Mouse (Mus musculus) thymus, postnatal 10 days (tissue): Measurements from ENCODE around the gene Reep3.

ENCODE experiments used
- DNase-seq, 2 experiments: peaks; one replicate each; pipeline ENCODE4 v3.0.0; 2021; ENCODE audit warnings: low spot score in 2 of 2

Reep3 gene

GRCm38 (mm10) chr10:66973274-66973673 is 123.5 kb downstream of the Reep3 start:
- DNase-seq: no peak

- no peak for DNase-seq
Observed at GRCm38 (mm10) chr10:66970336-66971115, 126.2 kb downstream of the Reep3 start.

- DNase-seq: no peak
Observed at GRCm38 (mm10) chr10:66969581-66969980, 127.2 kb downstream of the Reep3 start.

- no peak for DNase-seq
Observed at GRCm38 (mm10) chr10:66969081-66969480, 127.7 kb downstream of the Reep3 start.

DNA sequence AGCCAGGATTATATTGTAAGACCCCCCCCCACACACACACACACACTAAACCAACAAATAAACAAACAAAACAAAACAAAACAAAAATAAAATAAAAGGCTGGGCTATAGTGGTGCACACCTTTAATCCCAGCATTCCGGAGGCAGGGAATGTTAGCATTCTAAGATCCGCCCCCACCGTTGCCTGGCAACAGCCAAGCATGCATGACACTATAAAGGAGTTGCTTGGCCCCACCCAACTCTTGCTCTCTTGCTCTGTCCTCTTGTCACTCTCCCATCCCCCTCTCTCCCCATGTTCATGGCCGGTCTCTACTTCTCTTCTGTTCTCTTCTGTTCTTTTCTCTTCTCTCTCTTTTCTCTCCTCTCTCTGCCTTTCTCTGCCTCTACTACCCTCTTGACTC is 128.2 kb downstream of the Reep3 start:
- DNase-seq: no peak

DNA sequence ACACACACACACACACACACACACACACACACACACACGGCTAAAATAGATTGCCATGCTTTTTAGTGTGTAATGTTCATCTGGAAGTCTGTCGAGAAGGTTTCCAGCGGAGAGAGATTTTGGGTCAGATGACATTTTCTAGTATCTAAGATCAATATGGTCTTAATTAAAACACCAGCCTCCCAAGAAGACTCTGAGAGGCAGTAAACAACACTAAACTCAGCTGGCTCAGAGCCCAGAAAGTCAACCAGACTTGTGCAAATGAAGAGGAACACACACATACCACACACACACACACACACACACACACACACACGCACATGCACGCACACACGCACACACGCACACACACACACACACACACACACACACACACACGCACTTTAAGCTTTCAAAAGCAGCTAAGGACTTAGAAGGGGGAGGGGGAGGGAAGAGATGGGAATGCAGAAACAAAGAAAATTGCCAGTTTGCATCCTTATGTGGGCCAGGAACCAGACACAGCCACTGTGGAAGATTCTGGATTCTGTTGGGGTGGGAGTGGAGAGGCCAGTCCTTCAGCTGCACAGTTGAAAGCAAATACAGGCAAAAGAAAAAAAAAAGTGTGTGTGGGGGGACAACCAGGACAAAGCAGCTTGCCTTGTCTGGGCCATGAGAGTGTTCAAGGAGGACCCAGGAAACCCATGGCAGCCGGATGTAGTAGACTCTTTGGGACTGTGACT is 130.2 kb downstream of the Reep3 start:
- no peak for DNase-seq

DNA sequence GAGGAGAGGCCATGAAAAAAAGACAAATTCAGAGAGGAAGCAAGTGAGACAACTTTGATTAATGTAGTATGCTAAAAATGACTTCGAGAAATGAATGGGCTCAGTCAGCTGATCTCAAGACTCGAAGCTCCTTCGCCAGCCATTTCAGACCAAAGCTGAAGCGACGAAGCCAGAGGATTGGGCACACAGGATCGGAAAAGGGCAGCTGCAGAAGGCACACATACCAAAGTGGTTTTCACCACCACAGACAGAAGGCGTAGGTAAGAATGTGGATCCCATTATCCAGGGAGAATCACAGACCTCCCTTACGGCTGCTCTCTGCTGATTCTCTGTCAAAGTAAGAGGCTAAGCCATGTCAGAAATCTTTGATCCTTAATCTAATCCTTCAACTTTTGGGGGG is 136.6 kb downstream of the Reep3 start:
- no peak for DNase-seq
